8 mouse cellular contexts compared by ENCODE assay signal in genomic region chr10:60218033-60218590, GRCm38 (mm10). TPM values are rescaled to one million over a fixed set of nuclear protein-coding genes. Genes with fewer than 3 reads are reported as not detected.
A peak's percentile ranks its signal among the peaks of the same experiment; 100 is the strongest.
DNase-seq lines count a peak whose midpoint lies in the region; ATAC-seq and TF ChIP-seq lines count a peak whose summit lies in the region.

No protein-coding gene starts in this region.

- no peak for TF ChIP-seq CTCF in lung, adult 2 months (IDR thresholded peaks at IDR 0.05; ENCODE audit: insufficient read depth, low read length)
- no peak for TF ChIP-seq CTCF in olfactory bulb, adult 2 months (IDR thresholded peaks at IDR 0.05; ENCODE audit: insufficient read depth, low read depth, low read length)

- peak overlapping the region; percentile 84 for H3K9ac ChIP-seq in embryonic facial prominence, embryonic 14.5 days (ENCODE audit: low read depth, low read length)

- H3K9me3 ChIP-seq in embryonic facial prominence, embryonic 14.5 days (ENCODE audit: control insufficient read depth, low read length) = no peaks in the 10 kb centered on the region

- peak overlapping the region; percentile 86 for H3K27ac ChIP-seq in embryonic facial prominence, embryonic 14.5 days (replicated peaks; ENCODE audit: low read depth, low read length)
- no peak overlapping the region for H3K27ac ChIP-seq in olfactory bulb, adult 2 months (ENCODE audit: insufficient read depth, low read depth, low read length)

- peak overlapping the region; percentile 81 for H3K4me2 ChIP-seq in embryonic facial prominence, embryonic 14.5 days (ENCODE audit: low read depth, low read length)

- WGBS in lung, adult 2 months = 13% methylated on average over 18 of the region's 18 CpGs
- WGBS in embryonic facial prominence, embryonic 14.5 days = 4% methylated on average over 18 of the region's 18 CpGs
- WGBS in olfactory bulb, adult 2 months = 44% methylated on average over 18 of the region's 18 CpGs

- no peaks in the 10 kb centered on the region for H3K36me3 ChIP-seq in embryonic facial prominence, embryonic 14.5 days (ENCODE audit: control insufficient read depth, insufficient read depth, low read length)

- no peak; the same call in 1 of the 2 replicates for ATAC-seq in embryonic facial prominence, embryonic 14.5 days (ENCODE audit: low read depth)
- no peak for ATAC-seq in megakaryocyte-erythroid progenitor cell, adult 5-6 weeks (replicated peaks; ENCODE audit: low FRiP score, low TSS enrichment, poor library complexity, severe bottlenecking)

- H3K4me1 ChIP-seq in lung, adult 2 months (ENCODE audit: control insufficient read depth, insufficient read depth, low read length) = no peaks in the 10 kb centered on the region; the same call in 1 of the 2 replicates
- peaks cover 24% of the 10 kb centered on the region for H3K4me1 ChIP-seq in embryonic facial prominence, embryonic 14.5 days (ENCODE audit: control insufficient read depth, insufficient read depth, low read length)
- peaks cover 46% of the 10 kb centered on the region for H3K4me1 ChIP-seq in olfactory bulb, adult 2 months (ENCODE audit: control insufficient read depth, insufficient read depth, low read length)

- TF ChIP-seq POLR2A in lung, adult 2 months (IDR thresholded peaks at IDR 0.05; ENCODE audit: borderline replicate concordance, extremely low read depth, low read depth, low read length) = no peak
- TF ChIP-seq POLR2A in olfactory bulb, adult 2 months (IDR thresholded peaks at IDR 0.05; ENCODE audit: insufficient read depth, low read depth, low read length) = no peak

- H3K4me3 ChIP-seq in lung, adult 2 months (replicated peaks; ENCODE audit: extremely low read depth, low read depth, low read length) = peak overlapping the region; percentile 71
- H3K4me3 ChIP-seq in embryonic facial prominence, embryonic 14.5 days (ENCODE audit: low read depth, low read length) = peak overlapping the region; percentile 73
- peak overlapping the region; percentile 51 for H3K4me3 ChIP-seq in olfactory bulb, adult 2 months (ENCODE audit: insufficient read depth, low read depth, low read length)

- DNase-seq in lung, adult 2 months = no peak
- DNase-seq in lung, adult 18-20 months = no peak
- DNase-seq in embryonic facial prominence, embryonic 14.5 days (ENCODE audit: low spot score) = no peak
- peak; percentile 44 to 55 for DNase-seq in kidney, postnatal 4 days
- DNase-seq in gastrocnemius, adult 8-10 months (ENCODE audit: low spot score in 2 of 2) = no peak
- no peak for DNase-seq in cerebellum, adult 11 months

- H3K27me3 ChIP-seq in embryonic facial prominence, embryonic 14.5 days (replicated peaks; ENCODE audit: control insufficient read depth, insufficient read depth, low read length) = no peaks in the 10 kb centered on the region

RNA-seq across cellular contexts. Expression of gene Chst3, which starts 0.9 kb away (rescaled TPM):
- 21.7 and 23.9 TPM in 2 replicates for polyA plus RNA-seq in lung, adult 2 months (2012; rRNA removed)
- 1.3 TPM in 2 replicates for polyA plus RNA-seq in embryonic facial prominence, embryonic 14.5 days (2014; fragmentation: Nextera tagmentation; extraction: Ambion mirVana)
- not detected in 2 replicates for polyA plus RNA-seq in olfactory bulb, adult 2 months (2012; ENCODE audit: insufficient read depth, insufficient read length, low replicate concordance, missing spikeins)
- under 1 TPM; 0.22 to 0.45 (median 0.32) TPM for total RNA-seq in gastrocnemius, adult 8-10 months (2022)
- 0.40 and 5.4 TPM in 2 replicates for total RNA-seq in megakaryocyte-erythroid progenitor cell, adult 5-6 weeks (2014; fragmentation: Nextera tagmentation)
- 0.11 TPM in 1 of 2 replicates, not detected in the other for total RNA-seq in megakaryocyte-erythroid progenitor cell, adult 5-6 weeks (2017)

RNA-seq across cellular contexts. Expression of gene Psap, which starts 59.3 kb away (rescaled TPM):
- polyA plus RNA-seq in lung, adult 2 months (2012; rRNA removed) = 993 and 1,289 TPM in 2 replicates
- 124 and 134 TPM in 2 replicates for polyA plus RNA-seq in embryonic facial prominence, embryonic 14.5 days (2014; fragmentation: Nextera tagmentation; extraction: Ambion mirVana)
- polyA plus RNA-seq in olfactory bulb, adult 2 months (2012; ENCODE audit: insufficient read depth, insufficient read length, low replicate concordance, missing spikeins) = 231 and 580 TPM in 2 replicates
- 100 to 1,000 TPM; 813 to 866 (median 853) TPM for total RNA-seq in gastrocnemius, adult 8-10 months (2022)
- 82.8 and 89.3 TPM in 2 replicates for total RNA-seq in megakaryocyte-erythroid progenitor cell, adult 5-6 weeks (2014; fragmentation: Nextera tagmentation)
- 84.3 and 86.1 TPM in 2 replicates for total RNA-seq in megakaryocyte-erythroid progenitor cell, adult 5-6 weeks (2017)

Comparison
In these comparisons a context has a peak if more than half of its experiments do, and no peak if none do; other contexts are left out.
1. DNase-seq: peak in kidney, postnatal 4 days (2 of 2); none in lung, adult 2 months (single experiment), lung, adult 18-20 months (0 of 2), embryonic facial prominence, embryonic 14.5 days (single experiment), gastrocnemius, adult 8-10 months (0 of 2) and cerebellum, adult 11 months (single experiment).
2. Peak in every context shown above with its lines, with median percentiles within 50 percentile points of each other: H3K4me3 ChIP-seq.